Comparison of ENCODE assay signal across 8 mouse cellular contexts in the genomic region with DNA sequence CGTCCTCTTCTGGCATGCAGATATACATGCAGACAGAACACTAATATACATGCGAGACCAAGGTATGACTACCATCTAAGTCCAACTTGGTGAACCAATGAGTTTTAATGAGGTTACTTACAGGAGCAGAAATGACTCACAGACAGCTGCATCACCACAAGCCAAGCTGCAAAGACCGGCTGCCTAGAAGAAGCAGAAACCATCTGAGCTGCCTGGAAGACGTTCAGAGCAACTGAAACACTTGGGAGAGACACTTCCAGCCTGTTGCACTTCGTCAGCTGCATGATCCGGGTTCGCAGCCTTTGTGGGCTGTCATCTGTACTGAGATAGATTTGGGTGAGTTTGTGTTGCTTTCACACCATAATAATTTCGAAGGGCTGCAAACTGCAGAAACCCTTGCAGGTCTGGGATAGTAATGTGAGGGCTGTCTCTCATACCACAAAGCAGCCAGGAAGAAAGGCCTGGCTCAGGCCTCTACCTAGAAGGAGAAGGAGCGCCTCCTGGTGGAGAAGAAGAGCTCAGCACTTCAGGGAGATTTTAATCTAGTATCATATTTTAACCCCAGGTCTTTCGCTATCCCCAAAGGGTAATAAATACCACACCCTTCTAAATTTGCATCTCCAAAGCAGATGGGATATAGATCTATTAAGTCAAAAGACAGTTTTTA. TPM values are rescaled to one million over a fixed set of nuclear protein-coding genes. Genes with fewer than 3 reads are reported as not detected.
DNase-seq lines count a peak whose midpoint lies in the region; ATAC-seq lines count a peak whose summit lies in the region.
"Had no signal": no experiment of that assay in that cellular context is flagged by ENCODE, and none has a peak within 500 bp of the region (broad histone marks: within the 10 kb centered on the region; RNA-seq: fewer than 3 reads in every experiment).

No protein-coding gene starts in this region.

- H3K27me3 ChIP-seq in midbrain, embryonic 10.5 days (ENCODE audit: low read depth, poor library complexity, severe bottlenecking): no peaks in the 10 kb centered on the region
- no peaks in the 10 kb centered on the region for H3K27me3 ChIP-seq in midbrain, embryonic 16.5 days (ENCODE audit: control insufficient read depth, insufficient read depth, low read depth, low read length)
- no peaks in the 10 kb centered on the region for H3K27me3 ChIP-seq in heart, embryonic 13.5 days (replicated peaks)
- H3K27me3 ChIP-seq in liver, embryonic 13.5 days: no peaks in the 10 kb centered on the region
- H3K27me3 ChIP-seq: heart, embryonic 15.5 days had no signal

- no peak overlapping the region for H3K9ac ChIP-seq in midbrain, embryonic 16.5 days (ENCODE audit: low read depth, low read length)
- H3K9ac ChIP-seq in heart, embryonic 13.5 days: peak overlapping the region; percentile 19; the same call in 1 of the 2 replicates
- H3K9ac ChIP-seq in liver, embryonic 13.5 days: no peak overlapping the region
- H3K9ac ChIP-seq: heart, embryonic 15.5 days had no signal

- H3K4me2 ChIP-seq in midbrain, embryonic 16.5 days (ENCODE audit: low read length): no peak overlapping the region
- no peak overlapping the region for H3K4me2 ChIP-seq in heart, embryonic 13.5 days
- no peak overlapping the region for H3K4me2 ChIP-seq in liver, embryonic 13.5 days
- H3K4me2 ChIP-seq: heart, embryonic 15.5 days had no signal

- no peak overlapping the region for H3K4me3 ChIP-seq in midbrain, embryonic 10.5 days
- no peak overlapping the region for H3K4me3 ChIP-seq in midbrain, embryonic 16.5 days (ENCODE audit: low read depth, low read length)
- H3K4me3 ChIP-seq in heart, embryonic 13.5 days: no peak overlapping the region
- H3K4me3 ChIP-seq in liver, embryonic 13.5 days (replicated peaks): no peak overlapping the region
- H3K4me3 ChIP-seq: heart, embryonic 15.5 days had no signal

- no peak for ATAC-seq in midbrain, embryonic 16.5 days
- ATAC-seq in heart, embryonic 13.5 days (ENCODE audit: extremely low read depth, insufficient number of reproducible peaks, low FRiP score, low TSS enrichment): no peak
- no peak for ATAC-seq in liver, embryonic 13.5 days (ENCODE audit: low read depth)

- WGBS in midbrain, embryonic 10.5 days: 57% methylated on average over 10 of the region's 10 CpGs
- WGBS in midbrain, embryonic 16.5 days: 55% methylated on average over 10 of the region's 10 CpGs
- 50% methylated on average over 10 of the region's 10 CpGs for WGBS in heart, embryonic 13.5 days
- 51% methylated on average over 10 of the region's 10 CpGs for WGBS in liver, embryonic 13.5 days (ENCODE audit: insufficient replicate concordance)

- H3K4me1 ChIP-seq in midbrain, embryonic 10.5 days: peaks cover 18% of the 10 kb centered on the region
- H3K4me1 ChIP-seq in midbrain, embryonic 16.5 days (ENCODE audit: control insufficient read depth, insufficient read depth, low read length): peaks cover 6% of the 10 kb centered on the region; the same call in 1 of the 2 replicates
- H3K4me1 ChIP-seq in heart, embryonic 13.5 days: peaks cover 17% of the 10 kb centered on the region
- peaks cover 48% of the 10 kb centered on the region for H3K4me1 ChIP-seq in liver, embryonic 13.5 days (replicated peaks)

- H3K27ac ChIP-seq in midbrain, embryonic 10.5 days (replicated peaks): peak overlapping the region; percentile 52; the same call in 1 of the 2 replicates
- no peak overlapping the region for H3K27ac ChIP-seq in midbrain, embryonic 16.5 days (ENCODE audit: low read length)
- no peak overlapping the region for H3K27ac ChIP-seq in heart, embryonic 13.5 days (replicated peaks)
- no peak overlapping the region for H3K27ac ChIP-seq in liver, embryonic 13.5 days
- H3K27ac ChIP-seq: heart, embryonic 15.5 days had no signal

- H3K9me3 ChIP-seq in midbrain, embryonic 10.5 days (replicated peaks): no peaks in the 10 kb centered on the region
- no peaks in the 10 kb centered on the region for H3K9me3 ChIP-seq in midbrain, embryonic 16.5 days (replicated peaks; ENCODE audit: control insufficient read depth, low read length, poor library complexity, severe bottlenecking)
- H3K9me3 ChIP-seq in heart, embryonic 13.5 days: no peaks in the 10 kb centered on the region
- H3K9me3 ChIP-seq in liver, embryonic 13.5 days (replicated peaks): no peaks in the 10 kb centered on the region
- H3K9me3 ChIP-seq: heart, embryonic 15.5 days had no signal

- no peaks in the 10 kb centered on the region for H3K36me3 ChIP-seq in midbrain, embryonic 10.5 days
- H3K36me3 ChIP-seq in midbrain, embryonic 16.5 days (ENCODE audit: control insufficient read depth, insufficient read depth, low read length): no peaks in the 10 kb centered on the region
- no peaks in the 10 kb centered on the region for H3K36me3 ChIP-seq in heart, embryonic 13.5 days
- no peaks in the 10 kb centered on the region for H3K36me3 ChIP-seq in liver, embryonic 13.5 days
- H3K36me3 ChIP-seq: heart, embryonic 15.5 days had no signal

- peak; percentile 59 for DNase-seq in midbrain, embryonic 10.5 days (ENCODE audit: low spot score)
- DNase-seq in NIH3T3 (ENCODE audit: low read depth): peak; percentile 88
- DNase-seq in cerebellum, adult 9-11 months: peak; percentile 59
- peak; percentile 44 for DNase-seq in liver, embryonic 13.5 days
- peak; percentile 81 for DNase-seq in retina, postnatal 1 day

RNA-seq across cellular contexts. Expression of a gene that starts 4.6 kb away (rescaled TPM):
- polyA plus RNA-seq in midbrain, embryonic 10.5 days (2016; fragmentation: Nextera tagmentation; extraction: Ambion mirVana): 32.9 and 35.5 TPM in 2 replicates
- polyA plus RNA-seq in midbrain, embryonic 16.5 days (2015; fragmentation: Nextera tagmentation; extraction: Ambion mirVana): 45.5 and 50.2 TPM in 2 replicates
- polyA plus RNA-seq in heart, embryonic 13.5 days (2015; fragmentation: Nextera tagmentation; extraction: Ambion mirVana): 25.0 and 28.8 TPM in 2 replicates
- polyA plus RNA-seq in liver, embryonic 13.5 days (2015; fragmentation: Nextera tagmentation; extraction: Ambion mirVana): 18.6 and 19.0 TPM in 2 replicates

RNA-seq across cellular contexts. Expression of a gene that starts 5.4 kb away (rescaled TPM):
- polyA plus RNA-seq in midbrain, embryonic 10.5 days (2016; fragmentation: Nextera tagmentation; extraction: Ambion mirVana): 343 and 351 TPM in 2 replicates
- polyA plus RNA-seq in midbrain, embryonic 16.5 days (2015; fragmentation: Nextera tagmentation; extraction: Ambion mirVana): 345 and 357 TPM in 2 replicates
- 526 and 595 TPM in 2 replicates for polyA plus RNA-seq in heart, embryonic 13.5 days (2015; fragmentation: Nextera tagmentation; extraction: Ambion mirVana)
- 246 and 248 TPM in 2 replicates for polyA plus RNA-seq in liver, embryonic 13.5 days (2015; fragmentation: Nextera tagmentation; extraction: Ambion mirVana)

RNA-seq across cellular contexts. Expression of a gene that starts 16.6 kb away (rescaled TPM):
- polyA plus RNA-seq in midbrain, embryonic 10.5 days (2016; fragmentation: Nextera tagmentation; extraction: Ambion mirVana): 29.1 and 30.2 TPM in 2 replicates
- polyA plus RNA-seq in midbrain, embryonic 16.5 days (2015; fragmentation: Nextera tagmentation; extraction: Ambion mirVana): 4.0 and 4.5 TPM in 2 replicates
- polyA plus RNA-seq in heart, embryonic 13.5 days (2015; fragmentation: Nextera tagmentation; extraction: Ambion mirVana): 12.6 and 12.7 TPM in 2 replicates
- polyA plus RNA-seq in liver, embryonic 13.5 days (2015; fragmentation: Nextera tagmentation; extraction: Ambion mirVana): 8.6 and 9.9 TPM in 2 replicates

RNA-seq across cellular contexts. Expression of a gene that starts 29.8 kb away (rescaled TPM):
- 13.8 and 22.2 TPM in 2 replicates for polyA plus RNA-seq in midbrain, embryonic 10.5 days (2016; fragmentation: Nextera tagmentation; extraction: Ambion mirVana)
- 192 and 198 TPM in 2 replicates for polyA plus RNA-seq in midbrain, embryonic 16.5 days (2015; fragmentation: Nextera tagmentation; extraction: Ambion mirVana)
- polyA plus RNA-seq in heart, embryonic 13.5 days (2015; fragmentation: Nextera tagmentation; extraction: Ambion mirVana): 15.2 and 16.1 TPM in 2 replicates
- 6.1 and 8.3 TPM in 2 replicates for polyA plus RNA-seq in liver, embryonic 13.5 days (2015; fragmentation: Nextera tagmentation; extraction: Ambion mirVana)
